Mouse (Mus musculus): ENCODE data around the gene Nup188.

Gene Nup188

DNA sequence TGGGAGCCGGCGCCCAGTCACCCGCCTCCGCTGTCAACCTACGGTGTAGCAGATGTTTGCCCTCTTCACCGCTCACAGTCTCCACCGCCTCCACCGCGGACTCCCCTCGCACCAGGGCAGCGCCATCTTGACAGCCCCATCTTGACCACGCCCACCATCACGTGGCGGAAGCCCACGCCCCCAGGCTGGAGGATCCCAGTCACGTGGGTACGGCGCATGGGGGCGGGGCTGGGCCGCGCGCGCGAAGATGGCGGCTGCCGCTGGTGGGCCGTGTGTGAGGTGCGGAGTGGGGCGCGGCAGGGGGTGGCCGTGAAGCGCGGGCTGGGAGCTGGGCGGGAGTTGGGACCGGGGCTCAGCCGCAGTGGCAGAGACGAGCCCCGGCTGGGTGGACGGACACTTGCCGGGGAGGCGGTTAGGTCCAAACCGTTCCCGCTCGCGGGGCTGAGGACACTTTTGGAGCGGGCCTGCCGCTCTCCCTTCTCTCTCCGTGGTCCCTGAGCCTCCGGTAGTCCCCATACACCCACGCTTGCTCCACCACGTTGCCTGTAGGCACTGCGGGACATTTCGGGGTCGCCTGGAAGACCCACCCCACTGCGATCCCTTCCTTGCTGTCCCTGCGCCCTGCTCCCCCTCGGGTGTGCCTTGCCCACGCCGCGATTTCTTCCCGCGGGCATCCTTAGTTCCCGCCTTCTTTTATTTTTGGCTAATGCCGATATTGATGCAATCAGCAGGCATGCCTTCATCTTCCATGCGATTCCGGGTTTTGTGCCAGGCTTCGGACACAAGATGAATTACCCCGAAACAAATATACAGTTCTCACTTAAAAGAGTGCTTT lies at the start of gene Nup188, which contains the start of gene Dolk:
Gene Nup188 (plus strand): TSS at position 206 of the 835 bp plus-strand sequence.
Gene Dolk (minus strand): TSS at position 143 of the 835 bp plus-strand sequence.
- DNase-seq (ENCODE audit: low read depth, low spot score) = peak; percentile 93

DNA sequence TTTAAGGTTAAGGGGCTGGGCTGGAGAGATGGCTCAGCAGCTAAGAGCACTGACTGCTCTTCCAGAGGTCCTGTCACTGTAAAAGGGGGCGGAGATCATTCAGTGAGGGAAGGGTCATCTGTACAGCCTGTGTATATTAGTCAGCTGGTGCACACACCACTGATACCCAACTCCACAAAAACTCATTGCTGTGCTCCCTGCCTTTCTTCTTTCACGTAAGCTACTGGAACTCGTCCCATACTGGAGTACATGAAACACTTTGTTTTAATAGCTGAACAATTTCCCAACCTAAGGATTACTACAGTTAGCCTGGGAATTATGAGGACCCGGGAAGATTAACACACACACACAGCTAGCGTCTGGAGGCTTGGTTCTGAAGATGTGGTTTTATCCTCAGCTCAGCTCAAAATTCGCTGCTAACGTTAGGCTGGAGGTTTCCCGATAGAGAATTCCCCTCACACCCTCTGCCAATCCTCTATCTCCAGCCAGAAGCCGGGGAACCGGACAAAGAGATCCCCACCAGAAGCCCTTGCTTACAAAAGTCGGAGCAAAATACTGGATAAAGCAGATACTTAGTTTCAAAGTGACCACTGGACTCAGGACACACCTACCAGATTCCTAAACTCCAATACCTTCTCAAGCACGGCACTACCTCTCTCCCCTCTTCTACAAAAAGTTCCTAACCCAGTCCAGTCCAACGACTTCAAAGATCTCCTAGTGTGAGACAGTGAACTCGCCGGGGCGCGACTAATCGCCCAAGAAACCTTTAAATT lies 49.6 kb upstream of the Nup188 start:
- DNase-seq (ENCODE audit: low read depth, low spot score) = no peak

- peak; percentile 98 for DNase-seq (ENCODE audit: low read depth, low spot score)
Observed at GRCm38 (mm10) chr2:30237199-30237880, 48.9 kb upstream of the Nup188 start, which contains the start of gene Lrrc8a. Lrrc8a (plus strand) TSS chr2:30237715.

GRCm38 (mm10) chr2:30237881-30238280 lies 48.3 kb upstream of the Nup188 start:
- peak; percentile 82 for DNase-seq (ENCODE audit: low read depth, low spot score)

- DNase-seq (ENCODE audit: low read depth, low spot score) = no peak
Observed at GRCm38 (mm10) chr2:30238906-30239465, 47.2 kb upstream of the Nup188 start.

- DNase-seq (ENCODE audit: low read depth, low spot score) = no peak
Observed at GRCm38 (mm10) chr2:30239777-30240176, 46.4 kb upstream of the Nup188 start.

DNA sequence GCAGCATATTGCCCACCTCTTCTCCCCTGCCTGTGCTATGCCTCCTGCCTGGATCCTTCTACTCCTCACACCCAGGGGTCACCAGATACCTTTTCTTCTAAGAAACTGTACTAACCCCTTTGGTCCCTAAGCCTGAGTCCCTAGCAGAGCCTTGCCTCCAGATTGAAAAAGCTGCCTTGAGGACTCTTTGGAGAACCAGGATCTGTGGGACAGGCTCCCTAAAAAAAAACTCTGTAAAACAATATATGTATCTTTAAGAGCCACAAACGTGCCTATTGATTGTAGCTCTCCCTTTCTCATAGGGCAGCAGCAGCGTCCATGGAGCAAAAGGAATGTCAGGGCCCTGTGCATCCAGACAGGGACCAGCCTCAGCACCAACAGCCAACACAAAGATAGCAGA lies 45.9 kb upstream of the Nup188 start, which contains the start of gene Gm28035:
Gene Gm28035 (plus strand): TSS at position 301 of the 400 bp plus-strand sequence.
- DNase-seq (ENCODE audit: low read depth, low spot score) = no peak

GRCm38 (mm10) chr2:30242509-30242908 lies 43.7 kb upstream of the Nup188 start:
- DNase-seq (ENCODE audit: low read depth, low spot score) = peak; percentile 95

DNA sequence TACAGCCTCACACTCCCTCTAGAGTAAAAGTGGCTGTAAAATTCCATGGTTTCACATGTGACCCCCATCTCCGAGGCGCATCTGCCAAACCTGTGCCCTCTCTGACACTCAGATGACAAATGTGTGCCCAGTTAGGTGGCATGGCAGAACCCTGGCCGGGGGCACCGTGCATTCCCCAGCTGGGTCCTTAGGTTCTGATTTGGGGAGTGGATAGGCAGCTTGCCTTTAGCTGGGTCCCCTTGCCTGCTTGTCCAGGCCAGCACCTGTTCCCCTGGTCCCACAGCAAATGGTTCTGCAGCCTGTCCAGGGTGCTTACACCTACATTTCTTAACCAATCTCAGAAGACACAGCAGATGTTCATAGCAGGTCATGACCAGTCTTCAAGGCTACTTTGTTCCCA lies 42.8 kb upstream of the Nup188 start:
- no peak for DNase-seq (ENCODE audit: low read depth, low spot score)

GRCm38 (mm10) chr2:30244595-30245178 lies 41.5 kb upstream of the Nup188 start:
- no peak for DNase-seq (ENCODE audit: low read depth, low spot score)

DNA sequence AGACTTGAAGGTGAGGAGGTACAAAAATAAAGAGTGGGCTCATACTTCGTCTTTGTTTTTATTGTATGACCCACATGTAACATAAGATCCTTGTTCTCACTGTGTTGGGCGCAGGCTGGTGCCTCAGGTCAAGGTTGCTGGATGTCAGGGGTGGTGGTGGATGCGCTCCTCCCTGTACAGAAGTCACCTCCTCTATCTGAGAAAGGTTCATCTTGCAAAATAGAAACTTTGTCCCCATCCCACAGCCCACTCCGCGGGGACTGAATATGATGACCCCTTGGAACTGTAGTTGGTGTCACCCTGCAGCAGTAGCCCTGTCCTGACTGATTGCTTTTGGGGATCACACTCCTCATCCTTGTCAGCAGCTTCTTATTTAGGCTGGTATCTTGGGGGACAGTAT lies 39.2 kb upstream of the Nup188 start:
- DNase-seq (ENCODE audit: low read depth, low spot score) = no peak

DNA sequence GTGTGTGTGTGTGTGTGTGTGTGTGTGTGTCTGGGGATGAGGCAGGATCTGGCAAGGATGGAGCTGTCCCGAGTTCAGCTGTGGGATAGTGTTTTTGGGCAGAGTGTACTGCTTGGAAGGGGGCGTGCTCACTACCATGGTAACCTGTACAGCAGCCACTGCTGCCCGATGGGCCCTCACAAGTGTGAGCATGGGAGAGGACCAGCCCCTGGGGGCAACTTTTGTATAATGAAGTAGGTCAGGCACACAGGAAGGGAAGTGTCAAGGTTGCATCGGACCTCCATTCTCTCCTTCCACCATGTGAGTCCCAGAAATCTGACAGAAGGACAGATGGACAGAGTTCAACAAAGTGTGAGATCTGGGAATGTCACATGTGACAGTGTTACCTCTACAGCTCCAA lies 38.5 kb upstream of the Nup188 start:
- DNase-seq (ENCODE audit: low read depth, low spot score) = no peak

GRCm38 (mm10) chr2:30249182-30249581 lies 37.0 kb upstream of the Nup188 start:
- no peak for DNase-seq (ENCODE audit: low read depth, low spot score)

- no peak for DNase-seq (ENCODE audit: low read depth, low spot score)
Observed at GRCm38 (mm10) chr2:30250166-30251128, 35.8 kb upstream of the Nup188 start.

- peak; percentile 87 for DNase-seq (ENCODE audit: low read depth, low spot score)
Observed at GRCm38 (mm10) chr2:30251417-30252104, 34.6 kb upstream of the Nup188 start.

DNA sequence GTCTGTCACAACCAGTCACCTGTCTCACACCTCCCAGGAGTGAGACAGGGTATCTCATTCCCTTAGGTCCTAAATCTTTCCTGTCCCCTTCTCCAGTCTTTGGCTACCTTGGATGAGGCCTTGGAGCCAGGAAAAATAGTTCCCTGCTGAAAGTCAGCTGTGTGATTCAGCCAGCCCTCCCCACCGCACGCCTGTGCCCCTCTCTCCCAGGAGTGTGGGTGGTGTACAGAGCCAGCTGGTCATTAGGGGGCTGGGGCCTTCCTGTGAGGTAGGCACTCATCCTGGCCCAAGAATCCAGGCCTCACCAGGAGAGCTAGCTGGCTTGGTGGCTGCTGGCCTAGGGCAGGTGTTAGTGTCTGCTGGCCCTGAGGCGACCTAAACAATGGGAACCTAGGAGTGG lies 33.7 kb upstream of the Nup188 start:
- no peak for DNase-seq (ENCODE audit: low read depth, low spot score)

- no peak for DNase-seq (ENCODE audit: low read depth, low spot score)
Observed at GRCm38 (mm10) chr2:30253809-30254208, 32.4 kb upstream of the Nup188 start.

DNA sequence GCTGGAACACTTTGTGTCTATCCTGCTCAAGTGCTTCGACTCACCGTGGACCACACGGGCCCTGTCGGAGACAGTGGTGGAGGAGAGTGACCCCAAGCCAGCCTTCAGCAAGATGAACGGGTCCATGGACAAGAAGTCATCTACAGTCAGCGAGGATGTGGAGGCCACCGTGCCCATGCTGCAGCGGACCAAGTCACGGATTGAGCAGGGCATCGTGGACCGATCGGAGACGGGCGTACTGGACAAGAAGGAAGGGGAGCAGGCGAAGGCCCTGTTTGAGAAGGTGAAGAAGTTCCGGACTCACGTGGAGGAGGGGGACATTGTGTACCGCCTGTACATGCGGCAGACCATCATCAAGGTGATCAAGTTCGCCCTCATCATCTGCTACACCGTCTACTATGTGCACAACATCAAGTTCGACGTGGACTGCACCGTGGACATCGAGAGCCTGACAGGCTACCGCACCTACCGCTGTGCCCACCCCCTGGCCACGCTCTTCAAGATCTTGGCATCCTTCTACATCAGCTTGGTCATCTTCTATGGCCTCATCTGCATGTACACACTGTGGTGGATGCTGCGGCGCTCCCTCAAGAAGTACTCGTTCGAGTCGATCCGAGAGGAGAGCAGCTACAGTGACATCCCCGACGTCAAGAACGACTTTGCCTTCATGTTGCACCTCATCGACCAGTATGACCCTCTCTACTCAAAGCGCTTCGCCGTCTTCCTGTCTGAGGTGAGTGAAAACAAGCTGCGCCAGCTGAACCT lies 30.4 kb upstream of the Nup188 start:
- DNase-seq (ENCODE audit: low read depth, low spot score) = no peak

Measured in R1 (cell line).